Mouse (Mus musculus): ENCODE measurements around the gene Tcf7.

- TF ChIP-seq CTCF (IDR thresholded peaks at IDR 0.05; ENCODE audit: low read depth, low read length) (no peak), GATA1 (IDR thresholded peaks at IDR 0.05; ENCODE audit: borderline replicate concordance, low read length) (no peak), TAL1 (conservative IDR thresholded peaks at IDR 0.05; ENCODE audit: low read depth, low read length) (no peak)
These were observed 3.8 kb downstream of the Tcf7 start for GRCm38 (mm10) chr11:52278991-52279390.
